Mouse (Mus musculus) lung, adult 2 months (tissue): ENCODE results near the gene Trim72.

Experiments
- CTCF ChIP-seq: fragments of 200-500 bp; IDR thresholded peaks from 2 replicates; pipeline ENCODE4 v1.5.1; 2011; ENCODE audit warnings: mild to moderate bottlenecking, low read length, control low read depth; ENCODE audit not compliant: insufficient read depth
- POLR2A ChIP-seq: fragments of 200-500 bp; IDR thresholded peaks from 2 replicates; pipeline ENCODE4 v1.6.1; 2011; ENCODE audit warnings: low read depth, mild to moderate bottlenecking, control low read depth, low read length, borderline replicate concordance; ENCODE audit errors: extremely low read depth

DNA sequence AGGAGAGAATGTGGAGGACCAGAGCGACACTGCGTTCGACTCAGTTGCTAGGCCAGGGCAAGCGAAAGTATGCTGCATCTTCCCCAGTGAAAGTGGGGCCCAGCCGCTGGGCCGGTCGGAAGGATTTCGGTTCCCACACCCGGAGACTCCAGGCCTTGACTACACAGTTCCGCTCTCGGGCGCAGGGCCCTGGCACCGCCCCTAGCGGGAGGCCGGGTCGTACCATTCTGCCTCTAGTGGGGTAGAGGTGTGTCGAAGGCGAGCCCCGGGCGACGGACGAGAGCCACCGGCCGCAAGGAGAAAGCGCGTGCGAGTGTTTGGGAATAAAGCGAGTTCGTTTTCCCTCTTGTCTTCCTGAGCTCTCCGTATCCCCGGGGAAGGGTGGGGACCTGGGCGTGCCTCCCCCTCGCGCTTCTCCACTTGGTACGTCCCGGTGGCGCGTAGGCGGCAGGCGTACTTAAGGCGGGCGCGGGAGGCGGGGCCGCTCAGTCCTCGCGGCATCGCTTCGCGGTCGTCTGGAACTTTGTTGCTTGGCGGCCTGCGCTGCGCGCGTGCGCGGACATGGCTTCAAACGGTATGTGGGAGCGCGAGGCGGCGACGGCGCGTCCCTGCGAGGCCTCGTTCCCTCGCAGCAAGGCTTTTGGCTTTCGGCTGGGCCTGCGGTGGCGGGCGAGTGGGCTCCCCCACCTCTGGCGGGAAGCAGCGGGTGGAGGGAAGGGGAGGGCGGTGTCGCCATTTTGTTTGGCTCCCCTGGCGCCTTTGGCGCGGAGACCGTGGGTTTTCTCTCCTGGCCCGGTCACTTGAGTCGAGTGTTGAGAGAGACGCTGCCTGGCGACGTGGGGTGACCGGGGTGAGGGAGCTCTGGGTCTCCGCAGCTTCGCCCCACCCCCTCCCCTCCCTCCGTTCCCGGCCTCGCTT, 36.5 kb upstream of the Trim72 start, which contains the start of gene Fus:
- peak; percentile 100 for TF ChIP-seq POLR2A
- no peak for TF ChIP-seq CTCF
